Mouse (Mus musculus): ENCODE measurements at regions not wholly inside any gene's neighbourhood (a gene's known extent, or its start where the extent isn't known, plus 50 kb on each side); places are given as distances from the start of the nearest gene placed in this dataset.

- WGBS: 71% methylated on average over 5 of the region's 5 CpGs
- Histone ChIP-seq H3K27me3 (ENCODE audit: control insufficient read depth, insufficient read depth, low read length) (no peaks in the 10 kb centered on the region), H3K36me3 (replicated peaks; ENCODE audit: control insufficient read depth, insufficient read depth, low read length) (no peaks in the 10 kb centered on the region), H3K27ac (ENCODE audit: low read depth) (no peak overlapping the region), H3K4me2 (ENCODE audit: low read depth, low read length) (no peak overlapping the region), H3K9me3 (replicated peaks; ENCODE audit: control insufficient read depth, low read length) (no peaks in the 10 kb centered on the region), H3K4me1 (ENCODE audit: control insufficient read depth, insufficient read depth) (no peaks in the 10 kb centered on the region), H3K9ac (replicated peaks; ENCODE audit: low read depth, low read length) (no peak overlapping the region), H3K4me3 (ENCODE audit: low read depth, low read length) (no peak overlapping the region)
- no peak for DNase-seq (ENCODE audit: low spot score)
- TF ChIP-seq CTCF (IDR thresholded peaks at IDR 0.05; ENCODE audit: low read depth) (no peak), EP300 (IDR thresholded peaks at IDR 0.05; ENCODE audit: low read depth) (no peak)
- ATAC-seq (ENCODE audit: insufficient read depth, low read depth): no peak
These were observed 94.7 kb upstream of the Slc13a1 start for GRCm38 (mm10) chr6:24262578-24262977.

DNA sequence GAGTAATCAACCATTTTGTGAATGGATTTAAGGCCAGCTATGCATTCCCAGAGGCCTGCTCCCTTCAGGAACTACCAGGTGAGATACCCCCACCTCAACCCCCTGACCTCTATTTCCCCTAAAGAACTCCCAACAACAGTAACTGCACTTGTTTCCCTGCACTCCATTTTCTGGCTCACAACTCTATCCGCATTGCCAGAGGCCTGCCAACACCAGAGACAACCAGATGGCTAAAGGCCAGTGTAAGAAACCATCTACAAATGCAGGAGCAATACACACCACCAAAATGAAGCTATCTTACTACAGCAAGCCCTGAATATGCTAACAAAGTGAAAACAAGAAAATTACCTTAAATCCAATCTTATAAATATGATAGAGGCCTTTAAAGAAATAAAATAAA is 77.7 kb upstream of the Slc13a1 start:
- H3K4me3 ChIP-seq (ENCODE audit: low read depth, low read length): no peak overlapping the region
- TF ChIP-seq CTCF (IDR thresholded peaks at IDR 0.05; ENCODE audit: low read depth) (no peak), EP300 (IDR thresholded peaks at IDR 0.05; ENCODE audit: low read depth) (no peak)
- 74% methylated on average over 1 of the region's 1 CpGs for WGBS
- H3K9me3 ChIP-seq (replicated peaks; ENCODE audit: control insufficient read depth, low read length): no peaks in the 10 kb centered on the region
- H3K9ac ChIP-seq (replicated peaks; ENCODE audit: low read depth, low read length): no peak overlapping the region
- no peaks in the 10 kb centered on the region for H3K36me3 ChIP-seq (replicated peaks; ENCODE audit: control insufficient read depth, insufficient read depth, low read length)
- no peaks in the 10 kb centered on the region for H3K27me3 ChIP-seq (ENCODE audit: control insufficient read depth, insufficient read depth, low read length)
- no peaks in the 10 kb centered on the region for H3K4me1 ChIP-seq (ENCODE audit: control insufficient read depth, insufficient read depth)
- DNase-seq (ENCODE audit: low spot score): no peak
- H3K27ac ChIP-seq (ENCODE audit: low read depth): no peak overlapping the region
- ATAC-seq (ENCODE audit: insufficient read depth, low read depth): no peak
- no peak overlapping the region for H3K4me2 ChIP-seq (ENCODE audit: low read depth, low read length)

- Histone ChIP-seq H3K27ac (ENCODE audit: low read depth) (no peak overlapping the region), H3K4me2 (ENCODE audit: low read depth, low read length) (no peak overlapping the region), H3K36me3 (replicated peaks; ENCODE audit: control insufficient read depth, insufficient read depth, low read length) (no peaks in the 10 kb centered on the region), H3K4me1 (ENCODE audit: control insufficient read depth, insufficient read depth) (no peaks in the 10 kb centered on the region), H3K9me3 (replicated peaks; ENCODE audit: control insufficient read depth, low read length) (no peaks in the 10 kb centered on the region), H3K4me3 (ENCODE audit: low read depth, low read length) (no peak overlapping the region), H3K27me3 (ENCODE audit: control insufficient read depth, insufficient read depth, low read length) (no peaks in the 10 kb centered on the region), H3K9ac (replicated peaks; ENCODE audit: low read depth, low read length) (no peak overlapping the region)
- DNase-seq (ENCODE audit: low spot score): no peak
- no peak for ATAC-seq (ENCODE audit: insufficient read depth, low read depth)
- 61% methylated on average over 1 of the region's 1 CpGs for WGBS
- TF ChIP-seq CTCF (IDR thresholded peaks at IDR 0.05; ENCODE audit: low read depth) (no peak), EP300 (IDR thresholded peaks at IDR 0.05; ENCODE audit: low read depth) (no peak)
These were observed 70.6 kb upstream of the Slc13a1 start for GRCm38 (mm10) chr6:24238541-24238940.

GRCm38 (mm10) chr6:24238054-24238453 is 70.2 kb upstream of the Slc13a1 start:
- Histone ChIP-seq H3K4me1 (ENCODE audit: control insufficient read depth, insufficient read depth) (no peaks in the 10 kb centered on the region), H3K27me3 (ENCODE audit: control insufficient read depth, insufficient read depth, low read length) (no peaks in the 10 kb centered on the region), H3K9ac (replicated peaks; ENCODE audit: low read depth, low read length) (no peak overlapping the region), H3K4me2 (ENCODE audit: low read depth, low read length) (no peak overlapping the region), H3K36me3 (replicated peaks; ENCODE audit: control insufficient read depth, insufficient read depth, low read length) (no peaks in the 10 kb centered on the region), H3K9me3 (replicated peaks; ENCODE audit: control insufficient read depth, low read length) (no peaks in the 10 kb centered on the region), H3K4me3 (ENCODE audit: low read depth, low read length) (no peak overlapping the region), H3K27ac (ENCODE audit: low read depth) (no peak overlapping the region)
- ATAC-seq (ENCODE audit: insufficient read depth, low read depth) (no peak), DNase-seq (ENCODE audit: low spot score) (no peak)
- 72% methylated on average over 2 of the region's 2 CpGs for WGBS
- TF ChIP-seq EP300 (IDR thresholded peaks at IDR 0.05; ENCODE audit: low read depth) (no peak), CTCF (IDR thresholded peaks at IDR 0.05; ENCODE audit: low read depth) (no peak)

DNA sequence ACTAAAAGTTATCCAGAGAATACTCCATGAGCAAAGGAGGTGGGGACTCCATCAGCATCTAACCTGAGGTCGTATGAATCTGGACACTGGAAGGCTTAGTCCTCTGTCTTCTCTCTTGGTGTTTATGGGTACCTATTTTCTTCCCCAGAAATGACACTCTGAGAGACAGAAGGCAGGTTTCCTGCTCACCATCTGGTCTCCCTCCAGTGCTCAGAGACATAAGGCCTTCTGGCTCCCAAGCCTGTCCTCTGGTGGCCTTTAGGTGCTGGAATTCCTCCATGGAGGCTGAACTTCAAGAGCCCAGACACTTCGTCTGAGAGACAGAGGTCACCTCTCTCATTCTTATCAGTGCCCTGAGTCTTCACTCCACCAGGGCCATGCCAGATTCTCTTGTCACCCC is 65.7 kb upstream of the Slc13a1 start:
- H3K4me3 ChIP-seq (ENCODE audit: low read depth, low read length): no peak overlapping the region
- WGBS: 37% methylated on average over 2 of the region's 2 CpGs
- no peaks in the 10 kb centered on the region for H3K36me3 ChIP-seq (replicated peaks; ENCODE audit: control insufficient read depth, insufficient read depth, low read length)
- H3K4me2 ChIP-seq (ENCODE audit: low read depth, low read length): no peak overlapping the region
- H3K9ac ChIP-seq (replicated peaks; ENCODE audit: low read depth, low read length): no peak overlapping the region
- H3K27me3 ChIP-seq (ENCODE audit: control insufficient read depth, insufficient read depth, low read length): no peaks in the 10 kb centered on the region
- ATAC-seq (ENCODE audit: insufficient read depth, low read depth): no peak
- H3K4me1 ChIP-seq (ENCODE audit: control insufficient read depth, insufficient read depth): no peaks in the 10 kb centered on the region
- no peak overlapping the region for H3K27ac ChIP-seq (ENCODE audit: low read depth)
- no peak for TF ChIP-seq EP300 (IDR thresholded peaks at IDR 0.05; ENCODE audit: low read depth)
- TF ChIP-seq CTCF (IDR thresholded peaks at IDR 0.05; ENCODE audit: low read depth): no peak
- no peaks in the 10 kb centered on the region for H3K9me3 ChIP-seq (replicated peaks; ENCODE audit: control insufficient read depth, low read length)
- no peak for DNase-seq (ENCODE audit: low spot score)

DNA sequence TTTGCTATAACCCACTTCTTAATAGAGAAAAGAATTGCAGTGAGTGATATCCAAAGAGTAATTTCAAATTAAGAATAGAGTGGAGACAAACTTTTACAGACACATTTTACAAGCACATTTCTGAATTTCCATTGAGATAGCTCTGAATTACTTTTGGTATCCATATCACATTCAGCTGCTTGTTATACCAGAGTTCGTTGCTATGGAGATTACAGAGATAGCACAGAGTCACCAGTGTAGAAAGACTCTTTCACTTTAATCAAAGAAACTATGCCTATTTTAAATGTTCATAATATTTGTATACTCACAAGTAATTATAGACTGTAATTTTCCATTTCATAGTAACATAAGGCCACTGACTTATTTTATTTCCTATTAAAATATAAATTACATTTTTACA is 52.7 kb upstream of the Slc13a1 start:
- H3K4me2 ChIP-seq (ENCODE audit: low read depth, low read length): no peak overlapping the region
- DNase-seq (ENCODE audit: low spot score) (no peak), ATAC-seq (ENCODE audit: insufficient read depth, low read depth) (no peak)
- H3K9me3 ChIP-seq (replicated peaks; ENCODE audit: control insufficient read depth, low read length): no peaks in the 10 kb centered on the region
- TF ChIP-seq EP300 (IDR thresholded peaks at IDR 0.05; ENCODE audit: low read depth) (no peak), CTCF (IDR thresholded peaks at IDR 0.05; ENCODE audit: low read depth) (no peak)
- H3K4me3 ChIP-seq (ENCODE audit: low read depth, low read length): no peak overlapping the region
- H3K27ac ChIP-seq (ENCODE audit: low read depth): no peak overlapping the region
- 46% methylated on average over 1 of the region's 1 CpGs for WGBS
- no peaks in the 10 kb centered on the region for H3K27me3 ChIP-seq (ENCODE audit: control insufficient read depth, insufficient read depth, low read length)
- H3K4me1 ChIP-seq (ENCODE audit: control insufficient read depth, insufficient read depth): no peaks in the 10 kb centered on the region
- H3K36me3 ChIP-seq (replicated peaks; ENCODE audit: control insufficient read depth, insufficient read depth, low read length): no peaks in the 10 kb centered on the region
- H3K9ac ChIP-seq (replicated peaks; ENCODE audit: low read depth, low read length): no peak overlapping the region
